Mouse (Mus musculus) neural tube, embryonic 15.5 days (tissue): ENCODE measurements around the gene Snu13. TPM values are rescaled to one million over a fixed set of nuclear protein-coding genes. Genes with fewer than 3 reads are reported as not detected.

Experiments used
- polyA plus RNA-seq: library from polyadenylated mRNA; unstranded; fragments of >200 nt; fragmentation: Nextera tagmentation; extraction: Ambion mirVana; gene quantifications from 2 replicates; pipeline ENCODE4 v1.2.1, GENCODE M21; 2015

The Snu13 gene
- polyA plus RNA-seq, 1 experiment from 2014 or later: 230 TPM

Other genes with a start within 250 kb of the Snu13 start
- gene Tef, start 245.2 kb downstream of the Snu13 start, polyA plus RNA-seq: 20.5 and 21.0 TPM in 2 replicates
- 14.7 and 16.1 TPM in 2 replicates for gene Tob2, start 188.8 kb downstream of the Snu13 start, polyA plus RNA-seq
- 111 and 122 TPM in 2 replicates for gene Phf5a, start 175.7 kb downstream of the Snu13 start, polyA plus RNA-seq
- 295 and 298 TPM in 2 replicates for gene Aco2, start 175.3 kb downstream of the Snu13 start, polyA plus RNA-seq
- gene Polr3h, start 121.4 kb downstream of the Snu13 start, polyA plus RNA-seq: 93.2 and 107 TPM in 2 replicates
- gene Csdc2, start 110.8 kb downstream of the Snu13 start, polyA plus RNA-seq: 194 and 220 TPM in 2 replicates
- gene Pmm1, start 86.7 kb downstream of the Snu13 start, polyA plus RNA-seq: 99.8 and 111 TPM in 2 replicates
- gene 1700029P11Rik, start 67.1 kb downstream of the Snu13 start, polyA plus RNA-seq: not detected in 2 replicates
- gene Xrcc6, start 59.8 kb downstream of the Snu13 start, polyA plus RNA-seq: 41.6 and 74.7 TPM in 2 replicates
- gene Desi1, start 13.7 kb downstream of the Snu13 start, polyA plus RNA-seq: 54.1 and 64.0 TPM in 2 replicates
- gene 4930407I10Rik, start 11.6 kb upstream of the Snu13 start, polyA plus RNA-seq: not detected in 2 replicates
- gene Mei1, start 22.4 kb upstream of the Snu13 start, polyA plus RNA-seq: 0.05 TPM in 1 of 2 replicates, not detected in the other
- 11.1 and 13.6 TPM in 2 replicates for gene Ccdc134, start 80.3 kb upstream of the Snu13 start, polyA plus RNA-seq
- gene Srebf2, start 99.6 kb upstream of the Snu13 start, polyA plus RNA-seq: 187 and 190 TPM in 2 replicates
- gene Shisa8, start 165.2 kb upstream of the Snu13 start, polyA plus RNA-seq: 4.6 and 6.7 TPM in 2 replicates
- gene Tnfrsf13c, start 176.8 kb upstream of the Snu13 start, polyA plus RNA-seq: 0.66 and 0.90 TPM in 2 replicates
- 17.8 and 23.4 TPM in 2 replicates for gene Cenpm, start 197.2 kb upstream of the Snu13 start, polyA plus RNA-seq
- 13.0 and 18.4 TPM in 2 replicates for gene 1500009C09Rik, start 204.8 kb upstream of the Snu13 start, polyA plus RNA-seq
- 338 and 367 TPM in 2 replicates for gene Sept3, start 227.3 kb upstream of the Snu13 start, polyA plus RNA-seq